Mouse (Mus musculus) activated CD4-positive, CD25-positive, alpha-beta regulatory T cell, adult 9 weeks (primary cell): ENCODE results near the gene Cyp2j6. TPM values are rescaled to one million over a fixed set of nuclear protein-coding genes. Genes with fewer than 3 reads are reported as not detected.

ENCODE experiments used
- polyA plus RNA-seq: library from polyadenylated mRNA; unstranded; fragments of 100-300 nt; shearing (Covaris generic); gene quantifications from one replicate; pipeline ENCODE4 v1.2.1, GENCODE M21; 2017

The Cyp2j6 gene
- not detected for polyA plus RNA-seq

GRCm38 (mm10) chr4:96553133-96553819, at the start of gene Cyp2j6:
Gene Cyp2j6 (minus strand): TSS chr4:96553661.

DNA sequence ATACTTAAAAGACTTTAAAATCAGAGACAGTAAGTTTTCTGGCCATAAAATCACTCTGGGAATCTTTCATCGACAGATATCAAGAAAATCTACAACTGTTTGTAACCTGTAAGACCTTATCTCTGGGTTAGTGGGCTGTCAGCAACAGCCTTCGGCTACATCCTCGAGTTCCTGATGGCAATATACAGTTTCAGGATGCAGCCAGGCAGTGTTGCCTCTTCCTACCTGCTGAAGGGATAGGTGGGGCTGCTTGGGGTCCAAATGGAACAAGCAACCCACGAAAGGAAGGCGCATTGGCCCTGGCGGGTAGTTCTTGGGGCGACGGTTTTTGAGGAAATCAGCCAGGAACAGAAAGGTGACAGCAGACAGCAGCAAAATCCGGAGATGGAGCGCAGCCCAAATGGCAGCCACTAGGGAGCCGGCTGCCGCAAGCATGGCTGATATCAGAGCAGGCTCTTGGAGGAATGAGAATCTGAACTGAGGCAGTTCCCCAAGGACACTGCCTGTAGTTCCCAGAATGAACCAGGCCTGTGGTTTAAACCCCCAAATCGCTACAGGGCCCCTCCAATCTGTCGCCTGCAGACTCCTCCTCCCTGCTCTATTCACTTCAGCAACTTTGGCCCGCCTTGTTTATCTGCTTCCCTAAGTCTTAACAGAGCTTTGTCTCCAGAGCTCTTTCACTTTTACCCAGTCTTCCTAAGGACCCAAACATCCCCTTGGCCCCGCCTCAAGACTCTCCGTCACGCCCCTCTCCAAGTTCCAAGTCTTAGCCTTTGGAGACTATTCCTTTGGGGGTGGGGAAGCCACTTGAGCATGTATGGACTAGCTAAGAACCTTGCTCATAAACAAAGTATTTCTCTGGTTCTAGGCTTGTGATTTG, 37.7 kb upstream of the Cyp2j6 start, which contains the start of gene Cyp2j9:
TSS of gene Cyp2j9 (minus strand) at position 668 of the 880 bp plus-strand sequence.

GRCm38 (mm10) chr4:96507286-96507685, 46.2 kb downstream of the Cyp2j6 start, which contains the start of gene Cyp2j8:
Gene Cyp2j8 (minus strand): TSS chr4:96507386.

Other genes with a start within 250 kb of the Cyp2j6 start
- gene Cyp2j11, start 205.0 kb downstream of the Cyp2j6 start, polyA plus RNA-seq: not detected
- not detected for gene Cyp2j8, start 46.3 kb downstream of the Cyp2j6 start, polyA plus RNA-seq
- not detected for gene Cyp2j9, start 37.9 kb upstream of the Cyp2j6 start, polyA plus RNA-seq
- gene Cyp2j5, start 110.5 kb upstream of the Cyp2j6 start, polyA plus RNA-seq: not detected
- gene Gm12695, start 231.5 kb upstream of the Cyp2j6 start, polyA plus RNA-seq: not detected